Mouse (Mus musculus) mesoderm, embryonic 11.5 days (tissue): ENCODE measurements around the gene Zfp775.
"Not testable (repeated sequence)": the region's sequence is repeated elsewhere in the genome, so short reads cannot be mapped to it uniquely, and the experiment has no call there.

Experiments used
- DNase-seq: peaks from one replicate; pipeline ENCODE4 v3.0.0-alpha.2; 2012; ENCODE audit warnings: low read depth, low spot score

Zfp775 gene

GRCm38 (mm10) chr6:48591221-48591845 lies 10.5 kb upstream of the Zfp775 start:
- DNase-seq, result no peak

DNA sequence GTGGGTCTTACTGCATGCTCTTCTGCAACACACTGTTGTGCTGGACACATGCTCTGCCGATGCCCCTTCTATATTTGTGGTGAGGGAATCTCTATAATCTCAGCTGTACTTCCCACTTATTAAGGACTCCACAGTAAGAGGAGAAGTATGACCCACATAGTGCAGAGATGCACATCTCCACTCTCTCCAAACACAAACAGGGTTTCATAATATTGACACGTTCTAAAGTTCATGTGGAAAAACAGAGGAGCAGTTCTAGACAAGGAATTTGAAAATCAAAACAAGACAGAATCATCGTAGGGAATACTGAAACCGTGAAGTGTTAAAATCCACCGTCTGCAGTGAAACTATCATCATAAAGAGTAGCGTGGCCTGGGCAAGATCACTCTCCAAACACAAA lies 10.0 kb upstream of the Zfp775 start:
- no peak for DNase-seq

DNA sequence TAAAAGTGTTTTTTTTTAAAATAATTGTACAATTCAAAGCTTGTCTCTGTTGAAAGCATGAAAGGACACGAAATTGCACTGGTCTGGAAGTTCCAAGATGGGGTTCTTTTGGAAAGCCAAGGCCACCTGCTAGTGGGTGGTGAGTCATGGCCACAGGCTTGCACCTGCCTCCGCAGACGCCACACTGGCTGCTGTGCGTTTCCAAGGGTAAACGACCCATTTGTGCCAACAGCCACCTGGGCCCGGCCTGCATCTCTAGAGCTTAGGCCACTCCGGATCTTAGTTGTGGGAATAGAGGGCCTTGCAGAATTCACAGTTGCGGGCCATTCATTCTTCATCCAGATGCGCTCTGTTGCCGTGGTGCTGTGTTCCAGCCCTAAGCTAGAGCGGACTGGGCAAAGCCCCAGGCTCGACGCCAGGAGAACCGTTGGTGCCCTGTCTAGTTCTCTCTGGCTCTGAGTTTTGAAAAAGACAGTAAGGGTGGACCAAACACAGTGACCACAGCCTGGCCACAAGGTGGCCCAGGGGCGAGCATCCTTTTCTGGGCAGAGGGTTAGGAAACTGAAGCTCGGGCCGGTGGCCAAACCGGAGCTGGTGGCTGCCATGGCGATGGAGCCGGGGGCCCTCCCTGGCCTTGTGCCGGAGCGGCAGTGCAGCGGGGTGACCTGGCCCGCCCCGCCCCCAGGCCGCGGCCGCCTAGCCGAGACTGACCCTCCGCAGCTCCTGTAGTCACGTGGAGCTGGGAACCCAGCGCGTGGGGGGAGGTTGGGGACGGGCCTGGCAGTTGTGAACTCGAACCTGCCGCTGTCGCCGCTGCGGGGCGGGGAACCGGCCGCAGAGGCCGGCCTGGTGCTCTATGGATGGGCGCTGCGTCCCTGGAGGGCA lies 8.5 kb upstream of the Zfp775 start, which contains the start of the genes Repin1 and Gm44965:
TSS of gene Repin1 (plus strand) at position 726 of the 885 bp plus-strand sequence.
TSS of gene Gm44965 (plus strand) at position 784 of the 885 bp plus-strand sequence.
- DNase-seq, result peak; percentile 90

DNA sequence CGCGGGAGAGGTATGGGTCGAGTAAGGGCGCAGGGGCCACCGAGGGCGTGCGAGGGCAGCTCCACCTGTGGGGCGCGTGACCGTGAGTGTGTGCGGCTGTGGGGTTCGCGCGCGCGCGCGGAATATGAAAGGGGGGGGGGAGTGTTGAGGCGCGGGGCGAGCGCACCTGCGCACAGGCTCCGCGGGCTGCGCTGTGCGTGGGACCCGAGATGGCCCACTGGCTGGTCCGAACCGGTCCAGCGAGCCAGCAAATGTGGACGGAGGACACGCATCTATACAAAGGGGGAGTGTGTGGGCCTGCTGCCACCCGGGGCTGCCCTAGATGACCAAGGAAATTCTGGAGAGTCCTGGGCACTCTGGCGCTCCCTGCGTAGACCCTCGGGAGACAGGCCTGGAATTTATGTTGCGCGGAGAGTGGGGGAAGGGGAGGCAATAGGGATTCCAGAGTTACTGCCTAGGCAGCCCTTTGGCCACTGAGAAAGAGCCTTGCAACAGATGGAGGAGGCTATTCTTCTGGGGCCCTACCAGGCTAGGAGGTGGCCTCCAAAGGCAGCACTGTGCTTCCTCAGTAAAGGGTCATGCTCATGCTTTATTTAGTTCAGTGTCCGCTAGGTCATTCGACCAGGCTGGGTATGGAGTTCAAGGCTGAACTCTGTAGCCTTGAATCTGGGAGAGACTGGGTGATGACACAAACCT lies 7.7 kb upstream of the Zfp775 start:
- peak; percentile 79 for DNase-seq

- no peak for DNase-seq
Measured at GRCm38 (mm10) chr6:48595278-48595677, 6.6 kb upstream of the Zfp775 start.

DNA sequence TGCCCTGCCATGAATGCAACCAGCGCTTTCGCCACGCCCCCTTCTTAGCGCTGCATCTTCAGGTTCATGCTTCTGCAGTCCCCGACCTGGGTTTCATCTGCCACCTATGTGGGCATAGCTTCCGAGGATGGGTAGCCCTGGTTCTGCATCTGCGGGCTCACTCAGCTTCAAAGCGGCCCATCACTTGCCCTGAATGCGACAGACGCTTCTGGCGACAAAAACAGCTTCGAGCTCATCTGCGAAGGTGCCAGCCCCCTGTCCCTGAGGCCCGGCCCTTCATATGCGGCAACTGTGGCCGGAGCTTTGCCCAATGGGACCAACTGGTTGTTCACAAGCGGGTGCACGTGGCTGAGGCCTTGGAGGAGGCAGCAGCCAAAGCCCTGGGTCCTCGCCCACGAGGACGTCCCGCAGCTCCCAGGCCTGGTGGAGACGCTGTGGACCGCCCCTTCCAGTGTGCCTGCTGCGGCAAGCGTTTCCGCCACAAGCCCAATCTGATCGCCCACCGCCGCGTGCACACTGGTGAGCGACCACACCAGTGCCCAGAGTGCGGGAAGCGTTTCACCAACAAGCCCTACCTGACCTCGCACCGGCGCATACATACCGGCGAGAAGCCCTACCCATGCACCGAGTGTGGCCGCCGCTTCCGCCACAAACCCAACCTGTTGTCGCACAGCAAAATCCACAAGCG lies 5.2 kb upstream of the Zfp775 start:
- no peak for DNase-seq

GRCm38 (mm10) chr6:48597233-48597625 lies 4.6 kb upstream of the Zfp775 start:
- no peak for DNase-seq

GRCm38 (mm10) chr6:48600594-48600993 lies 1.3 kb upstream of the Zfp775 start:
- no peak for DNase-seq

- peak; percentile 50 for DNase-seq
Measured at GRCm38 (mm10) chr6:48602080-48602741, 348 bp downstream of the Zfp775 start.

DNA sequence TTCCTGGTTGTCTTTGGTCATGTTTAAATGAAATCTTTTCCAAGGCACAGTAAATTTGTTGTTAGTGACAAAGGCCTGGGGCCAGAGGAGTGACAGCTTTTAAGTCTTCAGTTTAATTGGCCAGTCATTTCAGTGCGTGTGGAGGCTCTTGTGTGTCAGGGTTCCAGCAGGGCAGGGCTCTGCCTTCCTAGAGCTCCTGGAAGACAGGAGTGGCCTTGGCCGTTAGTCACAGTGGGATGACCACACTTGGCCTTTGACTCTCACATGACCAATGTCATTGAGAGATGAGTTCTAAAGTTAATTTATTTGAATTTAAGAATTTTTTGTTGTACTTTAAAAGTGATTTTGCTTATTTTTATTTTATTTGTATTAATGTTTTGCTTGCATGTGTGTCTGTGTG lies 6.3 kb downstream of the Zfp775 start:
- DNase-seq, result no peak

DNA sequence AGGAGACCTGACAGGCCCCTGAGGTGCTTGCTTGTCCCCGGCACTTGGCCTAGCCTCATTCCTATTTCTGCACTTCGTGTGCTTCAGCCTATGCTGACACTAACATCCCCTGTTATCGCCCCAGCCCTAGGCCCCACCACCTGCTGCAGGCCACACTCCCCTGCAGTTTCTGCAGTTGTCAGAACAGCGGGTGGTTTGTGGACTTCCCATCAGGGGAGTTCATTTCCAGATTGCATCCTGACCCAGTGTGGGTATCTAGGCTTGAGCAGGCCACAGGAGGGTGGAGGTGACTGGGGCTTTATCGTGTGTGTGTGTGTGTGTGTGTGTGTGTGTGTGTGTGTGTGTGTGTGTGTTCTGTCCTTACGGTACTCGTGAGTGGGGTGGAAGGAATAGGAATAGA lies 7.6 kb downstream of the Zfp775 start:
- no peak for DNase-seq

DNA sequence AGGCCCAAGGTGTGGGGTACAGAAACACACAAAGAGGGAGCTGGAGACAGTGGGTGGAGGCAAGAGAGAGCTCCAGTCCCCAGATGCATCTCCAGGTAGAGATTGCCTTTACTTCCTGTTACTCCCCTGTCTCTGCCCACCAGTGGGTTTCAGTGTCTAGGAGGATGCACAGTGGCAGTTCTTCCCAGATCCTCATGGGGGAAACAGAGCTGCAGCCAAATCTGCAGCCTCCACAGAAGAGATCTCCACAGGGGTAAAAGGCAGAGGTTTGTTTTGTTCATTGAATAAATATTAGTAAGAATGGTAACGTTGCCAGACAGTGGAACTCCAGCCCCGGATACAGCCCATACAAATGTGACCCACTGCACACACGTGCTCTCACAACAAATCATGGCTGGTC lies 8.8 kb downstream of the Zfp775 start:
- DNase-seq, result no peak

DNA sequence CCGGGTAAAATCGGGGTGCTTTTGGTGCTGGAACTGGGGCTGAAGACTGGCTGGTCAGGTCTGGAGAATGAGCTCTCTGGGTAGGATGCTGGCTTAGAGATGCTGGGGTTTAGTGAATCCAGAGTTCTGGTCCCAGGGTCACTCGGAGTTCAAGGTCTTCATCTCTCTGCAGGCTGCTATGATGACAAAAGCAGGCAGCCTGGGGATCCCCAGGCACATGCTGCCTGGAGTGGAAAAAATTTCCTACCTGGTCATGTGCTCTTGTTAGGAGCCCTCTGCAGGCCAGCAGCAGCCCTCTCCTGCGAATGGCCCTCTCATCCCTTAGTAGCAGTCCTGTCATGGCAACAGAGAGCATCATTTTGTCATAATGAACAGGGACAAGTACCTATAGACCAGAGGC lies 11.6 kb downstream of the Zfp775 start:
- DNase-seq, result no peak

GRCm38 (mm10) chr6:48614756-48615155 lies 12.9 kb downstream of the Zfp775 start:
- DNase-seq, result no peak

GRCm38 (mm10) chr6:48620031-48620430 lies 18.2 kb downstream of the Zfp775 start:
- DNase-seq, result no peak

DNA sequence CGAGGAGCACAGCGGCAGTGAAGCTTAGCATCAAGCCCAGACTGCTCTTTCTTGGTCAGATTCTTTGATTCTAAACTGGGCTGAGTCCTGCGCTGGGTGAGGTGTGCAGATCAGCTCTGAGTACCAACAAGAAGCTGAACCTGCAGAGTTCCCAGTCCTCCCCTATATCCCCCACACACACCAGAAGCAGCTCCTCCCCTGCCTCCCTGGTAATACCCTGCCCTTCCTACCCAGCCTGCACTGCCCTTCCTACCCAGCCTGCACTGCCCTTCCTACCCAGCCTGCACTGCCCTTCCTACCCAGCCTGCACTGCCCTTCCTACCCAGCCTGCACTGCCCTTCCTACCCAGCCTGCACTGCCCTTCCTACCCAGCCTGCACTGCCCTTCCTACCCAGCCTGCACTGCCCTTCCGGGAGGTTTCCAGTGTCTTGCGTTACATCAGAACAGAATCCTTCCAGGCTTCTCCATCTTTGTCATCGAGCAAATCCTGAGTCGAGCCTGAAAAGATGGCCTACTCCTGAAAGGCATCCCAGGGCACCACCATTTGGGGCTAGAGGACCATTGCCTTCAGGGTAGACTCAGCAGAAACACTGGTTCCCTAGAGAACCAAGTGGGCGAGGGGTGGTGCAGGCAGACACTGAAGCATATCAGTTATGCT lies 20.5 kb downstream of the Zfp775 start:
- DNase-seq, result not testable (repeated sequence)

DNA sequence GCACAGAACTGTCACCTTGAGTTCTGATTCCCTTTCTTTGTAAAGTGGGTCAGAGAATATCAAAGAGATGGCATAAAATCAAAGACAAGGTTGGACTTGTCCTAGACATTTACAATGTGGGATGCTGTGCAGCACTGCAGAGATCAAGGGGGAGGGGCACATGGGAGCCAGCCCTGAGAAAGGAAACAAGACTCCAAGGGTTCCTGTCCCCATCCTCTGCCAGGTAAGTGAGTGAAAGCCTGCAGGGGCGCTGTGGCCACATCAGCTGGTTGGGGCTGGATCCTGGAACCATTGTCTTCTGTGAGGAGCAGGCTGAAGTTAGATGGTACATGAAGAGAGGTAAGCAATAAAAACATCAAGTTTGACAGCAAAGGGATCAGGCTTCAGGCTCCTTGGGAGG lies 21.6 kb downstream of the Zfp775 start:
- no peak for DNase-seq

DNA sequence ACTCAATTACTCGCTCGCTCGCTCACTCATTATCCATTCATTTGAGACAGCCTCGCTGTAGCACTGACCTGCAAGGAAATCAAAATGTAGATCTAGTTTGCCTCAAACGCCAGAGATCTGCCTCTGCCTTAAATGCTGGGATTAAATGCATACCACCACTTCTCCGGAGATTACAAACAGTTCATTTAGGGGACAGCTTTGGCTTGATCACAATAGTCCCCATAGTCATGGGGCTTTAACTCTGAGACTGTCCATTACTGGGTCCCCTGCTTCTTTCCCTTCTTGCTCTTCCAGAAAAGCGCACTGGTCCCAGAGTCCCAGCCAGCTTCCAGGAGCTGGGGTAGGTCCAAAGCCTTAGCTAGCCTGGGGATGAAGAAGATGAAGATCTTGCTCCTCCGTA lies 24.6 kb downstream of the Zfp775 start, which contains the start of gene AI854703:
TSS of gene AI854703 (plus strand) at position 301 of the 400 bp plus-strand sequence.
- DNase-seq, result no peak

DNA sequence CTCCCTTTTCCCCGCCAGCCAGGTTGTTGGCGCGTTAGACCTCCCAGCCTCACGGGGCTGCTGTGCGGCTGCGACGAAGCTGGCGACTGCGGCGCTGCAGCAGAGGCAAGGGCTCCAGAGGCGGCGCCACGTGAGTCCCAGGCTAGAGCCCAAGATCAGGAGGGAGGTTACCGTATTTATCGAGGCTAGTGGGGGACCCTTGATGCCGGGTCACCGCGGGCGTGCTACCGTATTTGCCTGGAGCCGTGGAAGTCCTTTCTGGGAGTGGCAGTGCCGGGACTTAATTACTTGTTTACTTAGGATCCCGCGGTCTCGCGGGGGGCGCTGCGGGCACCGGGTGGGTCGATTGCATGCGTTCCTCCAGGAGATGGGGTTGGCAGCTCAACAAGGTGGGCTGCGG lies 25.1 kb downstream of the Zfp775 start:
- peak; percentile 59 for DNase-seq

GRCm38 (mm10) chr6:48627511-48627924 lies 25.7 kb downstream of the Zfp775 start:
- no peak for DNase-seq

GRCm38 (mm10) chr6:48628377-48628776 lies 26.5 kb downstream of the Zfp775 start:
- no peak for DNase-seq
